Mouse (Mus musculus) C2C12 (cell line): ENCODE data around the gene B3gnt2.

Source experiments
- CEBPB ChIP-seq: IDR thresholded peaks from one replicate; pipeline ENCODE4 v1.6.1; 2011; ENCODE audit warnings: low read depth, mild to moderate bottlenecking, control low read depth, moderate library complexity
- CTCF ChIP-seq: IDR thresholded peaks from one replicate; pipeline ENCODE4 v1.5.1; 2011; ENCODE audit not compliant: control insufficient read depth, insufficient read depth, insufficient read length
- USF1 ChIP-seq: IDR thresholded peaks from one replicate; pipeline ENCODE4 v1.6.1; 2011; ENCODE audit warnings: low read depth, mild to moderate bottlenecking, control low read depth, moderate library complexity

GRCm38 (mm10) chr11:22863581-22863980 is 2.8 kb upstream of the B3gnt2 start:
- TF ChIP-seq CTCF = no peak
- TF ChIP-seq USF1 = no peak
- no peak for TF ChIP-seq CEBPB
